Mouse (Mus musculus) stomach, postnatal 0 days (tissue): ENCODE results near the gene Kank1. TPM values are rescaled to one million over a fixed set of nuclear protein-coding genes. Genes with fewer than 3 reads are reported as not detected.

Experiments used
- ATAC-seq: fragments of 200-750 bp; cut with Nextera tagmentation; 2 replicates; pipeline ENCODE4 v1.8.0; 2017; ENCODE audit not compliant: low FRiP score, low TSS enrichment
- DNase-seq: peaks from one replicate; pipeline ENCODE4 v3.0.0-alpha.2; 2016; ENCODE audit warnings: low spot score
- H3K27ac ChIP-seq: fragments of 300-500 bp; sonication (generic); replicated peaks from 2 replicates; pipeline ENCODE4 v1.5.1; 2014; ENCODE audit warnings: mild to moderate bottlenecking, control low read depth
- H3K27me3 ChIP-seq: fragments of 300-500 bp; sonication (generic); 2 replicates; pipeline ENCODE4 v1.6.1; 2014; ENCODE audit warnings: low read length; ENCODE audit not compliant: control insufficient read depth, insufficient read depth
- H3K36me3 ChIP-seq: fragments of 300-500 bp; sonication (generic); 2 replicates; pipeline ENCODE4 v1.6.1; 2014; ENCODE audit warnings: low read length, mixed read lengths; ENCODE audit not compliant: control insufficient read depth, insufficient read depth
- H3K4me1 ChIP-seq: fragments of 300-500 bp; sonication (generic); replicated peaks from 2 replicates; pipeline ENCODE4 v1.6.1; 2014; ENCODE audit warnings: antibody characterized with exemption; ENCODE audit not compliant: control insufficient read depth, insufficient read depth
- H3K4me2 ChIP-seq: fragments of 300-500 bp; sonication (generic); replicated peaks from 2 replicates; pipeline ENCODE4 v1.6.1; 2014; ENCODE audit warnings: low read depth, mild to moderate bottlenecking, control low read depth, moderate library complexity
- H3K4me3 ChIP-seq: fragments of 300-500 bp; sonication (generic); 2 replicates; pipeline ENCODE4 v1.5.1; 2014; ENCODE audit warnings: low read depth, low read length, control low read depth
- H3K9ac ChIP-seq: fragments of 300-500 bp; sonication (generic); 2 replicates; pipeline ENCODE4 v1.6.1; 2014; ENCODE audit warnings: mild to moderate bottlenecking, low read length, control low read depth, mixed read lengths
- H3K9me3 ChIP-seq: fragments of 300-500 bp; sonication (generic); 2 replicates; pipeline ENCODE4 v1.6.1; 2016; ENCODE audit warnings: low read length; ENCODE audit not compliant: control insufficient read depth
- CTCF ChIP-seq: IDR thresholded peaks from 2 replicates; pipeline ENCODE4 v1.5.1; 2016; ENCODE audit warnings: antibody characterized with exemption, low read depth, mild to moderate bottlenecking, moderate library complexity
- EP300 ChIP-seq: optimal IDR thresholded peaks from 2 replicates; pipeline ENCODE3; 2016; ENCODE audit warnings: antibody characterized with exemption
- WGBS: fragments of 180-500 bp; shearing (Covaris S2); extraction: QIAGEN DNeasy Blood & Tissue Kit; methylation state at CpG from one replicate; pipeline ENCODE4 v1.1.7; 2014; 5-methylcytosine and 5-hydroxymethylcytosine counted together
- polyA plus RNA-seq: library from polyadenylated mRNA; unstranded; fragments of >200 nt; fragmentation: Nextera tagmentation; extraction: Ambion mirVana; gene quantifications from 2 replicates; pipeline ENCODE4 v1.2.1, GENCODE M21; 2015

The Kank1 gene
- polyA plus RNA-seq, 1 experiment from 2014 or later, result 24.5 TPM

DNA sequence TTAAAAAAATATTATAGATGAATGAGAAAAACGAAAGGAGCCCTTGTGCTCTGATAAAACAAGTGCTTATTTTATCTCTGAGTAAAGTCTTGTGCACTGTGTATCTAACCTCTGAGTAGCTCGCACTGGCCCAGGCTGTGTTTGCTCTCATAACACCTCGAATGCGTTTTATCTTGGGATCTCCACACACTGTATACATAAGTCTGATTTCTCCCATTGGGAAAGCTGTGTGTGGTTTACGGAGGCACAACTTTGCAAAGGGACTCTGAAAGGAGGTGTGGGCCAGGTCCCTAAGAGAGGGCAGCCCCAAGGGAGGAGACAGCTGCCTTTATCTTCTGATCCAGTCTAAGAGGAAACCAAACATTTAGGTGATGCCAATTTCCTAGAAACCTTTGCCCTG, 198.6 kb downstream of the Kank1 start:
- H3K36me3 ChIP-seq, result peaks cover 19% of the 10 kb centered on the region
- WGBS, result 42% methylated on average over 5 of the region's 5 CpGs
- peak; percentile 60 for DNase-seq
- H3K27ac ChIP-seq, result no peak overlapping the region
- no peaks in the 10 kb centered on the region for H3K9me3 ChIP-seq
- H3K4me3 ChIP-seq, result no peak overlapping the region
- no peaks in the 10 kb centered on the region for H3K4me1 ChIP-seq
- no peaks in the 10 kb centered on the region for H3K27me3 ChIP-seq
- no peak overlapping the region for H3K9ac ChIP-seq
- ATAC-seq, result peak; percentile 92
- TF ChIP-seq EP300 (no peak), CTCF (no peak)
- H3K4me2 ChIP-seq, result no peak overlapping the region

DNA sequence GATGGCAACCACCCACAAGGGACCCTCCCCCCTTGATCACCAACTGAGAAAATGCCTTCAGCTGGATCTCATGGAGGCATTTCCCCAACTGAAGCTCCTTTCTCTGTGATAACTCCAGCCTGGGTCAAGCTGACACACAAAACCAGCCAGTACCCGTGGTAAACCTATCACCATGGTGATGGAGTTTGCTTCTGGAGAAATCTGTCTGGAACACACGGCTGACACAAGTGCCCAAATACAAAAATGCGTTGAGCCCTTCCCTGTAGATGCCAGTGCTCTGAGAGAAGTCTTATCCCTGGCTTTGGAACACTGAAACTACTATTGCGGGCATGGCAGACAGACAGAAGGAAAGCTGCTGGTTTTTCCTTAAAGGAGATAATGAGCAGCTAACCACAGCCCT, 199.4 kb downstream of the Kank1 start:
- H3K27ac ChIP-seq, result no peak overlapping the region
- 62% methylated on average over 4 of the region's 4 CpGs for WGBS

DNA sequence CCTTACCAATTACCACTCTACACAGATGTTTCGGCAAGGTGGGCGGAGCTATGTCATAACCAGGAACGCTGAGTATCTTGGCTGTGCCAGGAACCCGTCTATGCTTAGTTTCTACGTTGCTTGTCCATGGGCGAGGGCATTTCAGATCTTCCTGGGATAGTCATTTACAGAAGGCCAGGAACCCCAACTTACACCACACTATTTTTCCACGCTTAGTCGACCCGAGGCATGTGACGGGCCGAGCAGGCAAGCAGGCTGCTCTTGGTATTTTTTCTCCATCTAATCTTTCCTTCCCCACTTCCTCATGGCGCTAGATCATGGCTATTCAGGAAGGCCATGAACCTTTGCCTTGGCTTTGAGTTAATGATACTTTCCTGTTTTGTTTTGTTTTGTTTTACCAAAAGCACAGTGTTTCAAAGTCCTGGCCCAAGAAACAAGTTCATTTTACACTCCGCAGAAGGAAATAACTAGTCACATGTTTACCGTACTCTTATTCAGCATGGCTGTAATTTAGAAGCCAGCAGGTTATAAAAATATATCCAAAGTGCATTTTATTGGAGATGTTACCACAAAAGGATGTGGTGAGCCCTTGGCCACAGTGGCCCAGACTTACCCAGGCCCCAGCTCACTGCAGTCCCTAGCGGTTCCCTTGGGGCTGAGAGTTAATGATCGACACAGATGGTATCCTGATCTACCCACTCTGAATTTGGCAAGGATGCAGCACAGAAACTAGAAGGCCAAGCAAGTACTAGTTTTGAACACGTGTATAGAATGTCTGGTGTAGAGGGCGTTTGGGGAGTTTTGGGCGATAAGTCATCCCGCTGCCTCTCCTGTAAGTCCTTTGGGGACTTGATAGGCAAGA, 200.2 kb downstream of the Kank1 start:
- H3K27ac ChIP-seq, result no peak overlapping the region
- peaks cover 11% of the 10 kb centered on the region for H3K36me3 ChIP-seq
- H3K4me1 ChIP-seq, result no peaks in the 10 kb centered on the region
- H3K9ac ChIP-seq, result no peak overlapping the region
- no peak overlapping the region for H3K4me2 ChIP-seq
- ATAC-seq, result no peak
- no peak for DNase-seq
- whole genome bisulfite sequencing, result 88% methylated on average over 20 of the region's 20 CpGs
- no peak for TF ChIP-seq CTCF
- TF ChIP-seq EP300, result no peak
- H3K27me3 ChIP-seq, result no peaks in the 10 kb centered on the region
- no peaks in the 10 kb centered on the region for H3K9me3 ChIP-seq
- no peak overlapping the region for H3K4me3 ChIP-seq

More for the DNA sequence above, 199.4 kb downstream of the Kank1 start:
- H3K9ac ChIP-seq, result no peak overlapping the region
- H3K4me2 ChIP-seq, result no peak overlapping the region
- ATAC-seq (no peak), DNase-seq (no peak)
- no peak for TF ChIP-seq EP300
- no peak for TF ChIP-seq CTCF
- H3K9me3 ChIP-seq, result no peaks in the 10 kb centered on the region
- no peaks in the 10 kb centered on the region for H3K27me3 ChIP-seq
- peaks cover 11% of the 10 kb centered on the region for H3K36me3 ChIP-seq
- H3K4me3 ChIP-seq, result no peak overlapping the region
- no peaks in the 10 kb centered on the region for H3K4me1 ChIP-seq

DNA sequence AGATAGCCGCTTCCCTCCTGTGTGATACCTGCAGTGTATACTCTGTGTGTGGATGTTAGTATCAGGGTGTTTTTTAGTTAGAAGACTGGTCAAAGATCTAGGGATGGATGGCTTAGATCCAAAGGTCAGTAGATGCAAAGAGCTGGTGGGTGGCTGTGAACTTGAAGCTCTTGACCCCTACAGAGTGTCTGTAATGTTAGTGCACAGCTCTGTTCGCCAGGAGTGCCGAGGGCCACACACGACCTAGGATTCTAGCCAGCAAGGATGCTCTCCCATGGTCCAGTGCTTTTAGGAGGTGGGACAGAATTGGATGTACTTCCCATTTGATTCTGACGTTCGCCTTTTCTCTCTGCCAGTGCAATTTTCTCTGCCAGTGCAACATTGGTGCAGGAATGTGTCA, 201.5 kb downstream of the Kank1 start:
- Histone ChIP-seq H3K27me3 (no peaks in the 10 kb centered on the region), H3K9me3 (no peaks in the 10 kb centered on the region), H3K4me2 (no peak overlapping the region), H3K4me1 (no peaks in the 10 kb centered on the region), H3K4me3 (no peak overlapping the region), H3K9ac (no peak overlapping the region), H3K36me3 (peaks cover 6% of the 10 kb centered on the region; the same call in 1 of the 2 replicates), H3K27ac (no peak overlapping the region)
- 88% methylated on average over 6 of the region's 6 CpGs for WGBS
- ATAC-seq (no peak), DNase-seq (no peak)
- TF ChIP-seq EP300 (no peak), CTCF (no peak)

DNA sequence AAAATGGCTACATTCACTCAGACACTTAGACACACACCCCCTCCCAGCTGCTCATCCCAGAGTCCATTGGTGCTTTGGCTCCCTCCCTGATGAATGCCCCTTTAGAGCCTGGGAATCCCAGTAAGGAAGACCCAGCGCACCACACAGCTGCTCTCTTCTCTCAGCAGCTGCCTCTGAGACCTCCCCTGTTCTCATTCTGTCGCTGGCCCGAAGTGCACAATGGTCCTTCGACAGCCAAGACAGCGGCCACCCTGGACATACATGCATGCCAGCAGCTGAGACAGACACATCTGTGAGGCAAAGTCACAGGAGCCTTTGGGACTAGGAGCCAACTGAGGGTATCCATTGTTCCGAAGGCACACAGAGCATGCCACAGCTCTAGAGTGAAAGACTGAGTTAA, 203.0 kb downstream of the Kank1 start:
- no peak for DNase-seq
- H3K9ac ChIP-seq, result no peak overlapping the region
- TF ChIP-seq CTCF, result no peak
- TF ChIP-seq EP300, result no peak
- no peaks in the 10 kb centered on the region for H3K9me3 ChIP-seq
- WGBS, result 70% methylated on average over 6 of the region's 6 CpGs
- no peak overlapping the region for H3K4me3 ChIP-seq
- no peaks in the 10 kb centered on the region for H3K36me3 ChIP-seq
- no peaks in the 10 kb centered on the region for H3K4me1 ChIP-seq
- H3K27me3 ChIP-seq, result no peaks in the 10 kb centered on the region
- no peak overlapping the region for H3K4me2 ChIP-seq
- ATAC-seq, result no peak; the same call in 1 of the 2 replicates
- no peak overlapping the region for H3K27ac ChIP-seq

DNA sequence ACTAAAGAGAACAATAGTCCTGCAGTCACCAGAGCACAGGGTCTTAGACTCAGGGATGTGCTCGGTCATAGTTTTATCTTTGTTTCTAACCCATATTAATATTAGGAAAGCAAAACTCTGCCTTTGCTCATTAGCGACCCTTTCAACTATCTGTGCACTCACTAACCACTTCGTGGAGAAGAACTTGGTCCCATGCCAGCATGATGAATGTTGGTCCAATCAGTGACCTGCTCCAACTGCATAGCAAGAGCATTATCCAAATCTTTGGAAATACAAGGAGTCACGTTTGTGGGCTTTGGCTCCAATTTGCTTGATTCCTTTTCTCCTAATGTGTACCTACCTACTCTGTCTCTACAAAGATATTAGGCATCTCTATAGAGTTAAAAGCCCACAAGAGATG, 204.0 kb downstream of the Kank1 start:
- Histone ChIP-seq H3K4me3 (no peak overlapping the region), H3K9ac (no peak overlapping the region), H3K27me3 (no peaks in the 10 kb centered on the region), H3K4me2 (no peak overlapping the region), H3K36me3 (no peaks in the 10 kb centered on the region), H3K9me3 (no peaks in the 10 kb centered on the region), H3K27ac (no peak overlapping the region), H3K4me1 (no peaks in the 10 kb centered on the region)
- no peak for ATAC-seq
- TF ChIP-seq EP300 (no peak), CTCF (no peak)
- 58% methylated on average over 4 of the region's 4 CpGs for WGBS
- DNase-seq, result no peak
